Mouse (Mus musculus): ENCODE measurements around the gene Rftn2.

The Rftn2 gene

DNA sequence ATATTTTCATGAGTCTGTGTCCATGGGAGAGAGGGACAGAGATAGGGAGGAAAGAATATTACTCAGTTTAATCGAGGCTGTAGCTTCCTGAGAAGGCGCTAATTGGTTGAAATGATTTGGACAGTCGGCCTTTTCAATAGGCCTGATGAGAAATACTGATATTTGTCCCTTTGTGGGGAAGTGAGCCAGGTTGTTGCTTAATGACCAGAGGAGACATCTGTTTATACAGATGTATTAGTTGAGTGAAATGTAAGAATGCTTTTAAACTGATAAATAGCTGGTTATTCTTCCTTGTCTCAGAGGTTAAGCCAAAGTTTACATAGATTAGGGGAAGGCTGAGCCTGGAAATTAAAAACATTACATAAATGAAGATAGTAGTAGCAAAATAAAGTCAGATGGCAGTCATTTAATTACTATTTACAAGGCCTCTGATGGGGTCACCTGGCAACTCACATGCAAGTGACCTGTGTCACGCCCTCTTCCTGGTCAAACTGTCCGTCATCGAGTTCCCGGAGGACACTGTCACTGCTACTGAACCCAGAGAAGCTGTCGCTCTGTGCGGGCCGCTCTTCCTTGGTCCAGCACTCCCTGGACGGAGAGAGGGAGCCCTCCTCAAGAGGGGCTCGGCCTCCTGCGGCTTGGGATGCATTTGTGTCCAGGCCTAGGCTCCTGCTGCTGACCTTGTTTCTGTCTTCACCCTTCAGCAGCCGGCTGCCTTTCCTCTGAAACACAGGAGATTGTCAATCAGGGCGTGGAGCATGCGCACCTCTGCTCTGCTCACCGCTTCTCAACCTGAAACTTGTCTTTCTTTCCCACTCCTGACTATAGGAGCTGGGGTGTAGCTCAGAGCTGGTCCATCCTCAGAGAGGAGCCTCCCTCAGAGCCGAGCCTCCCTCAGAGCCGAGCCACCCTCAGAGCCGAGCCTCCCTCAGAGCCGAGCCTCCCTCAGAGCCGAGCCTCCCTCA, 54.9 kb downstream of the Rftn2 start:
- DNase-seq (ENCODE audit: low read depth, low spot score): no peak

DNA sequence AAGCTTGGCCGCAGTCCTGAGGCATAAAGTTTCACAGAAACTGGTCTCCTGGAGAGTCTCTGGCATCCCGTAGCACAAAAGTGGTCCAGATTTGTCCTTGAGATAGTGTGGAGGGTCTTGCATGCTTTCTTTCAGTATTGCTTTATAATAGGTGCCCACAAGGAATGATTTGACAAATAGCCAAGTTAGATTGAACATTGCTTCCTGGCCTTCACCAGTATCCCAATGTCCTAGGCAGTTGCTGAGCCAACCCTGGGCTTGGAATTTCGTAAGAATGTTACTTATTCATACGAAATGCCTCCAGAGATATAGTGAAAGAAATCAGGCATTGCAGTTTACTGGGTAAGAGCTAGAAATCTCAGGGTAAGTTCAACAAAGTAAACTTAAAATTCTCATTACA, 58.0 kb downstream of the Rftn2 start:
- no peak for DNase-seq (ENCODE audit: low read depth, low spot score)

DNA sequence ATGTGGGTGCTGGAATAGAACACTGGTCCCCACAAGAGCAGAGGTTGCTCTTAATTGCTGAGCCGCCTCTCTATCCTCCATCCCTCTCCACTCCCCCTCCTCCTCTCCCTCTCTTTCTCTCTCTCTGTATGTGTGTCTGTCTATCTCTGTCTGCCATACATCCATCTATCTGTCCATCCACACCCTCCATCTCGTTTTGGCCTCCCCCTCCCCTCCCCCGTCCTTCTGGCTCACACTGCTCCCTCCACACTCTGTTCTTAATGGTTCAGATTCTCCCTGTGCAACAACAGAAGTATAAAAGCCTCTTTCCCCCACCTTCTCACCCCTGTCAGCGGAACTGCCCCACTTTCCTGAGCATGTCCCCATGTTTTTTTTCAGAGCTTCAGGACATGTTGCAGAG, 59.0 kb downstream of the Rftn2 start:
- DNase-seq (ENCODE audit: low read depth, low spot score): no peak

DNA sequence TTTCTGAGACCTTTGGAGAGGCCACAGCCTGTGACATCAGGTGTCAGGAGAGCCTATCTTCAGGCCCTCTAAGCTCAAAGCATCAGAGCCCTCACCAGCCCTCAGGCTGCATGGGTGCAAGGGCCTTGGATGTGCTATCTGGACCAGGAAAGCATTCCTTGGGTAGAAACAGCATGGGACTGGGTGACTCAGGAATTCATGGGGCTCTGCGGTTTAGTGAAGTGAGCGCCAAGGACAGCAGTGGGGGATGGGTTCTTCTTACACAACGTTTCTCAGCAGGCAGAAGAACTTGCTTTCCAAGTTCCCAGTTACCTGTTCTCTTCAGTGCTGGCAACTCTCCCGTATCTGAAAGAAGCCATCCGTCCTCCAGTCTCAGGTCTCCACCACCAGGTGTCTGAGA, 62.6 kb downstream of the Rftn2 start:
- DNase-seq (ENCODE audit: low read depth, low spot score): no peak

DNA sequence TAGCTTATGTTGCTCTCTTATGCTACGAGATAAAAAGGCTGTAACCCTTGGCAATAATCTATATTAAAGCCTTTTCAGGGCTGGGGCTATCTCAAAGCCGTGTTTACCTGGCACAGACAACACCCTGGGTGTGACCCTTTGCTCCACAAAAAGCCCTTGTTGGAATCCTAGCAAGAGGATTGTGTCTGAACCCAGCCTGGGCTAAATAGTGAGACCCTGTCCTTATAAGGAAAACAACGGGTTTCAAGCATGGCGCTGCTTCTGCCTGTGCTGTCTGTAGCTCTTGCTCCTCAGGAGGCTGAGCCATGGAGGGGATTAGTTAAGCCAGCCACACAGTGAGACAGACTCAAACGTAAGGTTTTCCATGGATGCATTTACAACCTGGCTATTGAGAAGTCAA, 63.8 kb downstream of the Rftn2 start:
- DNase-seq (ENCODE audit: low read depth, low spot score): no peak

DNA sequence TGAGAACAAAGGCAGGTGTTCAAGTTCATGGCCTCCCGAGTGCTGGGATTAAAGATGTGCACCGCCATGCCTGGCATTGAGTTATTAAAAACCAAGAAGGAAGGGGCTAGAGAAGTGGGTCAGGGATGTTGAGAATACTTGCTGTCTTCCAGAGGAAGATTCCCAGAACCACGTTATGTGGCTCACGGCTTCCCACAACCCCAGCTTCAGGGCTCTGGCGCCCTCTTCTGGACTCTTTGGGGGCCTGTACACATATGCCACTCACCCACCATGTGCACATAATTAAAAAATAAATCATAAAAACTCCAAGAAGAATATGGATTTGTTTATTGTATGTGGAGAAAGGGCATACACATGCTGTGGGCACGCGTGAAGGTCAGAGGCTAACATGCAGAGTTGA, 64.7 kb downstream of the Rftn2 start:
- no peak for DNase-seq (ENCODE audit: low read depth, low spot score)

DNA sequence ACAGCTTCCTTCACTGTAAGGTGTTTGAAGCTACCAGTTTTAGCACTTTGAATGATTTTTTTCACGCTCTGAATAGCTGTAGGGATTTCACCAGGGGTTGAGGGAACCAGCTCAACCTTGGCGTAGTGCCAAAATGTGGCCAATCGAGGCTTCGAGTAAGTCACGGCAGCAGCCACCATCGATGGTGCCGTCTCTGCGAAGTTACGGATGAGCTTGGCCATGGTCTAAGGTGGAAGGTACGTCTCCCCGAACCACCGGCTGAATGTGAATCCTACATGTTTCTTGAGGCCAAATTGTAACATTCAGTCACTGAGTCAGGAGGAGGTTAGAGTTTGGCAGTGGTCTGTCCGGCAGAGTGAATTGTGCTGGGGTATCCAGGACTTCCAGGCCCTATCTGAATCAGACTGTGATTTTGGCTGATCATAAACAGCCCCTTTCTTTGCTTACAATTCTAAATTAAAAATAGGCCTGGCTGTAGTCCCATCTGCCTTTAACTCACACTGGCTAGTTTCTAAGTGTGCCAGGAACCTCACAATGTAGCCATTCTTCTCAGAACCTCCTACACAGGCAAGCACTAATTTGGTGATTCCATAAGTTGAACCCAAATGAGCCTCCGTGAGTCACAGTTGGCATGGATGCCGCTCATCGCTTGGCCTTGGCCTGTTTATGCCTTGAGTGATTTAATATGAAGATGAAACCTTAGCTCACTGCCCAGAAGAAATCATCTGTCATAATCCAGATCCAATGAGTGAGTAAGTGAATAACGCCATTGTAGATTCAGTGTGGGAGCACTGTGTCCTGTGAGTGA, 65.5 kb downstream of the Rftn2 start:
- DNase-seq (ENCODE audit: low read depth, low spot score): no peak

GRCm38 (mm10) chr1:55160218-55160617, 66.4 kb downstream of the Rftn2 start:
- no peak for DNase-seq (ENCODE audit: low read depth, low spot score)

GRCm38 (mm10) chr1:55158821-55159220, 67.8 kb downstream of the Rftn2 start:
- no peak for DNase-seq (ENCODE audit: low read depth, low spot score)

GRCm38 (mm10) chr1:55158211-55158610, 68.4 kb downstream of the Rftn2 start:
- no peak for DNase-seq (ENCODE audit: low read depth, low spot score)

DNA sequence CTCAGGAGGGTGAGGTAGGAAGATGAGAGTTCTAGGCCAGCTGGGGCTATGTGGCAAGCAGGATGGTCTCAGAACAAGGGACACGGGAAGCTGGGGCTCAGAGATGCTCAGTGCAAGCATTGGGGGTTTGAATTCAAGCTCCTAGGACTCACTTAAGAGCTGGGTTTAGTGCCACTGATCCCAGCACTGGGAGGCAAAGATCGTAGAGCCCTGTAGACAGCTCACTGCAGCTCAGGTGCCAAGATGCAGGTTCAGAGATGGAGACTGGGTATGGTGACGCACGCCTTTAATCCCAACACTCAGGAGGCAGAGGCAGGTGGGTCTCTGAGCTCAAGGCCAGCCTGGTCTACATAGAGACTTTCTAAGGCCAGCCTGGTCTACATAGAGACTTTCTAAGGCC, 69.3 kb downstream of the Rftn2 start:
- DNase-seq (ENCODE audit: low read depth, low spot score): no peak

DNA sequence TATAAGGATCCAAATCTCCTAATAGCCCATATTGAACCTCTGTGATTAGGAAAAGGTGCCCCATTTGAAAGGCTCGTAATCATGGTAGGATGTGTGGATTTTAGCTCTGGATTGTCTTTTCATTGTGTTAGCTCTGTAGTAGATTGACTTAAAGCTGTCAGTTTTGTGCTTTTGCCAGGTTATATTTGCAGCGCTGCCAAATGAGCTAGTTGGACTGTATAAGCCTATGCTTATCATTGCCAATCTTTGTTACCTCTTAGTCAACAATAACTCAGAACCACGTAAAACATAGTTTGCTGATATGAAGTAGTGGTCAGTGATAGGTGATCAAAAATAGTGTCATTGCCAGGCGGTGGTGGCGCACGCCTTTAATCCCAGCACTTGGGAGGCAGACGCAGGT, 81.0 kb downstream of the Rftn2 start:
- DNase-seq (ENCODE audit: low read depth, low spot score): no peak

DNA sequence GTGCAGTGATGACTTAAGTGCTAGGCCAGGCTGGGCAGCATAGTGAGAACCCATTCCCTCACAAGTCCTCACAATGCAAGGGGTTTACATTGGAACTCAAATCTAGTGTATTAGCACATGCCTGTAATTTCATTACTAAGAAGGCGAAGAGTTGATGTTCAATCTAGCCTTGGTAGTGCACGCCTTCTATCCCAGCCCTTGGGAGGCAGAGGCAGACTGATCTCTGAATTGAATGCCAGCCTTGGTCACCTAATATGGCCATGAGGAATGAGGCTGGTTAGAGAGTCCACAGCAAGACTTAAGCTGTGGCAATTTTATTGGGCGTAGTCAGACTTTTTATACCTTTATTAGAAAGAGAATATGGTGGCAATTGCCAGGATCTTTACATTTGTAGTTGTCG, 82.2 kb downstream of the Rftn2 start:
- DNase-seq (ENCODE audit: low read depth, low spot score): no peak

GRCm38 (mm10) chr1:55135846-55136245, 90.7 kb downstream of the Rftn2 start:
- DNase-seq (ENCODE audit: low read depth, low spot score): no peak

DNA sequence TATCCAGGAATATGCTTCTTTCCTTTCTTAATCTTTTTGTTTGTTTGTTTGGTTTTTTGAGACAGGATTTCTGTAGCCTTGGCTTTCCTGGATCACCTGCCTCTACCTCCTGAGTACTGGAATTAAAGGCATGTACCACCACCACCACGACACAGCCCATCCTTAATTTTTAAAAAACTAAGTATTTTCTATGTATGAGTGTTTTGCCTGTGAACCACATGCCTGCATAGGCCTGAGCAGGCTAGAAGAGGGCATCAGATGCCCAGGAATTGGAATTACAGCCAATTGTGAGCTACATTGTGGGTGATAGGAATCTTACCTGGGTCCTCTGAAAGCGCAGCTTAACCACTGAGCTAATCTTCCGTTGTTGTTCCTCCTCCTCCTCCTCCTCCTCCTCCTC, 92.3 kb downstream of the Rftn2 start:
- DNase-seq (ENCODE audit: low read depth, low spot score): no peak

DNA sequence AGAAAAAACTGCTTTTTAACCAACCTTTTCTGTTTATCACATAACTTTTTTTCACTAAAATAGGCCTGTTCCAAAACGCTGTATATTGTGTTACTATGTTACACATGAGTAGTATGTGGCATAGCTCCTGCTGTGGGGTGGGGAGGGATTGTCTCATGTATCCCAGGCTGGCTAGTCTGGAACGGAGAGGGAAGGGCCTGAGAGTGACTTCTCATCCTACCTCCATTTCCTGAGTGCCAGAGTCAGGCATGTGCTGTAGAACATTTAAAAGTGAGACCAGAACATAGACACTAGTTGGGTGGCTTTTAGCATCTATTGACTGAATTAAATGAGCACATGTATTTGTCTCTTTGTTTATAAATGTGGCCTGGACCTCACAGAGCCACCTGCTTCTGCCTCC, 93.4 kb downstream of the Rftn2 start:
- DNase-seq (ENCODE audit: low read depth, low spot score): no peak

- no peak for DNase-seq (ENCODE audit: low read depth, low spot score)
Observed at GRCm38 (mm10) chr1:55132308-55132707, 94.3 kb downstream of the Rftn2 start.

DNA sequence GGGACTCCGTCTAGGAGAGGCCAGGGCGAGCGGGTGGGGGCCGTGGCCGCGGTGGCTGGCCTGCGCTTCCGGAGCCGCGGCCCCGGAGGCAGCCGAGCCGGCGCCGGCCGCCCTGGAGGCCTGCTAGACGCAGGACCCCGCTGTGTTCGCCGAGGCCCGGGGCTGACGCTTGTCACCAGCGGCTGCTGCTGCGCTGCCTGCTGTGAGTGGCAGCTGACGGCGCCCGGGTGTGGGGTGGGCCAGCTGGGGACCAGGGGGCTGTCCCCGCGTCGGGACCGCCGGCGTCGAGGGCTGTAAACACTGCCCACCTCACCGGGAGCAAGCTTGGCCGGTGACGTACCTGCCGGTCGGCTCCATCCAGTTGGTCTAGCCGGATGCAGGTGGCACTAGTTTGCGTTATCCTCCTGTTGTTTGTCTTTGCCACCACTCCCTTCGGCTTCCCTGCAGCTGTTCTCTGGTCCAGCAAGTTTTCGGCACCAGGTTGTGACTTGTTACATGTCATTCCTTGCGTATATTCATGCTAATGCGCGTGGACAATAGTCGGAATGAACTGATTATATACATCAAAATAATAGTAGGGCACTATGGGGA, 95.1 kb downstream of the Rftn2 start:
- no peak for DNase-seq (ENCODE audit: low read depth, low spot score)

GRCm38 (mm10) chr1:55130943-55131401, 95.6 kb downstream of the Rftn2 start, which contains the start of gene Mob4:
TSS of gene Mob4 (plus strand) at chr1:55131231.
- peak; percentile 90 for DNase-seq (ENCODE audit: low read depth, low spot score)

- DNase-seq (ENCODE audit: low read depth, low spot score): no peak
Observed at GRCm38 (mm10) chr1:55130190-55130916, 96.2 kb downstream of the Rftn2 start.

GRCm38 (mm10) chr1:55129716-55130115, 96.9 kb downstream of the Rftn2 start:
- no peak for DNase-seq (ENCODE audit: low read depth, low spot score)
